Mouse (Mus musculus): ENCODE data around the gene Sult1b1. TPM values are rescaled to one million over a fixed set of nuclear protein-coding genes. Genes with fewer than 3 reads are reported as not detected.
"Not testable (repeated sequence)": the region's sequence is repeated elsewhere in the genome, so short reads cannot be mapped to it uniquely, and the experiment has no call there.

Gene Sult1b1
- total RNA-seq (2021) = not detected
- long read RNA-seq, experiment 1 = 0 reads
- long read RNA-seq, experiment 2 = 0 reads

GRCm38 (mm10) chr5:87538111-87538510 lies at the start of gene Sult1b1:
TSS of gene Sult1b1 (minus strand) at chr5:87538195.
- DNase-seq = no peak

GRCm38 (mm10) chr5:87580389-87580788 lies 42.4 kb upstream of the Sult1b1 start:
- no peak for DNase-seq

GRCm38 (mm10) chr5:87574174-87574573 lies 36.2 kb upstream of the Sult1b1 start:
- no peak for DNase-seq

GRCm38 (mm10) chr5:87573490-87573889 lies 35.5 kb upstream of the Sult1b1 start:
- no peak for DNase-seq

- DNase-seq = no peak
Measured at GRCm38 (mm10) chr5:87572781-87573180, 34.8 kb upstream of the Sult1b1 start.

- DNase-seq = no peak
Measured at GRCm38 (mm10) chr5:87568845-87569244, 30.9 kb upstream of the Sult1b1 start, which contains the start of gene Sult1d1. TSS of gene Sult1d1 (minus strand) at chr5:87569027.

GRCm38 (mm10) chr5:87567306-87567705 lies 29.3 kb upstream of the Sult1b1 start:
- DNase-seq = no peak

GRCm38 (mm10) chr5:87562966-87563365 lies 25.0 kb upstream of the Sult1b1 start:
- DNase-seq = no peak

GRCm38 (mm10) chr5:87562526-87562925 lies 24.5 kb upstream of the Sult1b1 start:
- no peak for DNase-seq

- no peak for DNase-seq
Measured at GRCm38 (mm10) chr5:87560145-87560544, 22.1 kb upstream of the Sult1b1 start.

- DNase-seq = no peak
Measured at GRCm38 (mm10) chr5:87550935-87551334, 12.9 kb upstream of the Sult1b1 start.

- DNase-seq = no peak
Measured at GRCm38 (mm10) chr5:87535994-87536644, 1.9 kb downstream of the Sult1b1 start.

GRCm38 (mm10) chr5:87532288-87532687 lies 5.7 kb downstream of the Sult1b1 start:
- no peak for DNase-seq

- DNase-seq = not testable (repeated sequence)
Measured at GRCm38 (mm10) chr5:87523561-87523960, 14.4 kb downstream of the Sult1b1 start.

GRCm38 (mm10) chr5:87505776-87506458 lies 32.1 kb downstream of the Sult1b1 start:
- DNase-seq = no peak

- no peak for DNase-seq
Measured at GRCm38 (mm10) chr5:87502687-87503086, 35.3 kb downstream of the Sult1b1 start.

GRCm38 (mm10) chr5:87499341-87499740 lies 38.7 kb downstream of the Sult1b1 start:
- no peak for DNase-seq

GRCm38 (mm10) chr5:87498936-87499335 lies 39.1 kb downstream of the Sult1b1 start:
- no peak for DNase-seq

GRCm38 (mm10) chr5:87490771-87491170 lies 47.2 kb downstream of the Sult1b1 start, which contains the start of gene Ugt2a1:
TSS of gene Ugt2a1 (minus strand) at chr5:87490871.
- no peak for DNase-seq

GRCm38 (mm10) chr5:87486706-87487105 lies 51.3 kb downstream of the Sult1b1 start, which contains the start of gene Gm43638:
TSS of gene Gm43638 (minus strand) at chr5:87486806.
- not testable (repeated sequence) for DNase-seq

- no peak for DNase-seq
Measured at GRCm38 (mm10) chr5:87482160-87482559, 55.8 kb downstream of the Sult1b1 start, which contains the start of gene Ugt2a2. TSS of gene Ugt2a2 (minus strand) at chr5:87482260.

Measured in gastrocnemius, postnatal 10 days (tissue).